Mouse (Mus musculus) thymus, adult 2 months (tissue): ENCODE results near the gene Tmem178b. TPM values are rescaled to one million over a fixed set of nuclear protein-coding genes. Genes with fewer than 3 reads are reported as not detected.

Experiments used
- DNase-seq: peaks from one replicate; pipeline ENCODE4 v3.0.0; 2021
- H3K27ac ChIP-seq: fragments of 200-500 bp; 2 replicates; pipeline ENCODE4 v1.5.1; 2012; ENCODE audit warnings: low read length, control low read depth; ENCODE audit not compliant: control insufficient read depth, insufficient read depth
- H3K27me3 ChIP-seq: fragments of 200-500 bp; 2 replicates; pipeline ENCODE4 v1.6.1; 2012; ENCODE audit warnings: mild to moderate bottlenecking, low read length, moderate library complexity, mixed read lengths; ENCODE audit not compliant: control insufficient read depth, insufficient read depth
- H3K36me3 ChIP-seq: fragments of 200-500 bp; 2 replicates; pipeline ENCODE4 v1.6.1; 2012; ENCODE audit warnings: mild to moderate bottlenecking, low read length, moderate library complexity; ENCODE audit not compliant: control insufficient read depth, insufficient read depth
- H3K4me1 ChIP-seq: fragments of 200-500 bp; replicated peaks from 2 replicates; pipeline ENCODE4 v1.6.1; 2012; ENCODE audit warnings: low read length; ENCODE audit not compliant: control insufficient read depth, insufficient read depth
- H3K4me3 ChIP-seq: fragments of 200-500 bp; 2 replicates; pipeline ENCODE4 v1.5.1; 2012; ENCODE audit warnings: mild to moderate bottlenecking, low read length, control low read depth, moderate library complexity; ENCODE audit not compliant: control insufficient read depth, insufficient read depth
- CTCF ChIP-seq: fragments of 200-500 bp; IDR thresholded peaks from 2 replicates; pipeline ENCODE4 v1.5.1; 2012; ENCODE audit warnings: mild to moderate bottlenecking, control low read depth, low read length, moderate library complexity, borderline replicate concordance; ENCODE audit not compliant: control insufficient read depth, poor library complexity, insufficient read depth; ENCODE audit errors: extremely low read depth
- POLR2A ChIP-seq: fragments of 200-500 bp; IDR thresholded peaks from 2 replicates; pipeline ENCODE4 v1.6.1; 2012; ENCODE audit warnings: mild to moderate bottlenecking, low read length, control low read depth, moderate library complexity; ENCODE audit not compliant: control insufficient read depth, poor library complexity, insufficient read depth; ENCODE audit errors: extremely low read depth
- WGBS: fragments of 180-500 bp; shearing (Covaris S2); methylation state at CpG from one replicate; pipeline ENCODE4 v1.1.7; 2018; 5-methylcytosine and 5-hydroxymethylcytosine counted together
- polyA plus RNA-seq: library from polyadenylated mRNA; depleted of rRNA; stranded (reverse); fragments of >200 nt; gene quantifications from 2 replicates; pipeline ENCODE4 v1.2.3, GENCODE M21; 2012

The Tmem178b gene
- polyA plus RNA-seq, 1 experiment, result 0.13 TPM

GRCm38 (mm10) chr6:40009718-40010117 lies 136.6 kb downstream of the Tmem178b start:
- H3K27me3 ChIP-seq, result no peaks in the 10 kb centered on the region
- H3K4me3 ChIP-seq, result no peak overlapping the region
- no peak for TF ChIP-seq POLR2A
- TF ChIP-seq CTCF, result no peak
- H3K36me3 ChIP-seq, result no peaks in the 10 kb centered on the region
- no peaks in the 10 kb centered on the region for H3K4me1 ChIP-seq
- DNase-seq, result no peak
- 87% methylated on average over 3 of the region's 3 CpGs for WGBS
- no peak overlapping the region for H3K27ac ChIP-seq

DNA sequence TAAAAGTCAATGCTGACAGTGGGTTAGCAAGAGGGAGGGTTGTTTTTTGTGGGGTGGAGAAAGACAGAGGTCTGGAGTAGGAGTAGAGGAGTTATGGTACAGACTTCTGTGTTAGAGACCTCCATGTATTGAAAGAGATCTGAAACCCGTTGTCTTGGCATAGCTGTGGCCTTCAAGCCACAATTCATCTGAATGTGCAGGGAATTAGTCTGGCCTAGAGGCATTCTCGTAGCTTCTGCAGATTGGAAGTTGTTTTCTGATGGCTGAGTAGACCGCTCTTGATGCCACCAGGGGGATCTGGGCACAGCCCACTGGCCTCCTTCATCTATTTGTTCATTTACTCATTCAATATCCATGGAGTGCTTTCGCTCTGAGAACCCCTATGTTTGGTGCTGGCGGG lies 138.0 kb downstream of the Tmem178b start:
- Histone ChIP-seq H3K36me3 (no peaks in the 10 kb centered on the region), H3K27me3 (no peaks in the 10 kb centered on the region), H3K4me1 (no peaks in the 10 kb centered on the region), H3K4me3 (no peak overlapping the region), H3K27ac (no peak overlapping the region)
- WGBS, result 94% methylated on average over 5 of the region's 5 CpGs
- DNase-seq, result no peak
- no peak for TF ChIP-seq POLR2A
- no peak for TF ChIP-seq CTCF

DNA sequence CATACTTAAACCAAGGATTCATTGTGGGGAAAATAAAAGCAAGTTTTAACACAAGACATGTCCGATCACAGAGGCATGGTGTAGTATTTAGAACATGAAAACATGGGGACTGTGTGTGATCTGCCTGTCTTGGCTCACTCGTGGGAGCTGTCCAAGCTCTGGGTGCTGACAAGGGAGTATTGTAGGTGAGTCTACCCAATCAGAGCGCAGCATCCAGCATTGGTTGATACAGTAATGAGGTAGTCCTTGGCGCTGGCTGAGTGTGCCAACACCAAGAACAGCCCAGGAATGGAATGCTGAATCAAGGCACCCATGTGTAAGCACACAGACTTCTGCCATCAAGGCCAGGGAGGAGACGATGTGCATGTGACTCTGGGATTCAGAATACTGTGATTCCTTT lies 138.5 kb downstream of the Tmem178b start:
- 73% methylated on average over 5 of the region's 5 CpGs for WGBS
- Histone ChIP-seq H3K27ac (no peak overlapping the region), H3K4me1 (no peaks in the 10 kb centered on the region), H3K36me3 (no peaks in the 10 kb centered on the region), H3K27me3 (no peaks in the 10 kb centered on the region), H3K4me3 (no peak overlapping the region)
- no peak for TF ChIP-seq POLR2A
- TF ChIP-seq CTCF, result no peak
- DNase-seq, result no peak

DNA sequence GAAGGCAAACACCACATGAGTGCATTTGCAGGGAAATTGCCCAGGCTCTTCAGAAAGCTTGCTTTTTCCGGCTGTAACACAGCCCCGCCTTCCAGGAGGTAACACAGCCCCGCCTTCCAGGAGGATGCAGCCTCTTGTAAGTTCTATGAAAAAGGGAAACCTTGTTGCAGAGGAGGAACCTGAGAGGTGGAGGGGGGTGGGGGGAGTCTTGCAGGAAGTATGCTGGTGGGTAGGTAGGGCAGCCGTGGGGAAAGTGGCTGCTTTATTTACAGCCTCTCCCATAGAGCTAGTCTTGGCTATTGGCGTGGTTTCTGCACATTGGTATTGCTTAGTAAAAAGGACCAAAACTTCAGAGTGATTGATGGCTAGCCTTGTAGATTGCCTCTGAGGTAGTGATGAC lies 140.3 kb downstream of the Tmem178b start:
- Histone ChIP-seq H3K4me1 (no peaks in the 10 kb centered on the region), H3K36me3 (no peaks in the 10 kb centered on the region), H3K27me3 (no peaks in the 10 kb centered on the region), H3K4me3 (no peak overlapping the region), H3K27ac (no peak overlapping the region)
- 11% methylated on average over 5 of the region's 5 CpGs for WGBS
- DNase-seq, result no peak
- TF ChIP-seq POLR2A, result no peak
- no peak for TF ChIP-seq CTCF

DNA sequence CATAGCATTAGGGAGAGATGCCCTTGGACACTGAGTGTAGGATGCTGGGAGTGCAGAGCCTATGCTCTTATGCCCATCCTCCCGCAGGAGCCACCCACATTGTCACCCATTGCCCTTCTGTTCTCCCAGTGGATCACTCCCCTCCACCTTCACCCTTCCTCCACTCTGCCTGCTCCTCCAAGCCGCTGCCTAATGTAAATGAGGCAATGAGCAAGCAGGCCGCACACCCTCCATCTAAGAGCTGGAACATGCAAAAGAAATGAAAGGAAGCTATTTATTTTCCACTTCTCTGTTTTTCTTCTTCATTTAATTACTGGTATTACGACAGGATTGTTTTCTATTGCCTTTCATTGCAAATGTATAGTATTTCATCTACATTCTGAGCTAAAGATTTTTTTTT lies 142.1 kb downstream of the Tmem178b start:
- TF ChIP-seq POLR2A (no peak), CTCF (no peak)
- WGBS, result 92% methylated on average over 4 of the region's 4 CpGs
- H3K4me1 ChIP-seq, result no peaks in the 10 kb centered on the region

DNA sequence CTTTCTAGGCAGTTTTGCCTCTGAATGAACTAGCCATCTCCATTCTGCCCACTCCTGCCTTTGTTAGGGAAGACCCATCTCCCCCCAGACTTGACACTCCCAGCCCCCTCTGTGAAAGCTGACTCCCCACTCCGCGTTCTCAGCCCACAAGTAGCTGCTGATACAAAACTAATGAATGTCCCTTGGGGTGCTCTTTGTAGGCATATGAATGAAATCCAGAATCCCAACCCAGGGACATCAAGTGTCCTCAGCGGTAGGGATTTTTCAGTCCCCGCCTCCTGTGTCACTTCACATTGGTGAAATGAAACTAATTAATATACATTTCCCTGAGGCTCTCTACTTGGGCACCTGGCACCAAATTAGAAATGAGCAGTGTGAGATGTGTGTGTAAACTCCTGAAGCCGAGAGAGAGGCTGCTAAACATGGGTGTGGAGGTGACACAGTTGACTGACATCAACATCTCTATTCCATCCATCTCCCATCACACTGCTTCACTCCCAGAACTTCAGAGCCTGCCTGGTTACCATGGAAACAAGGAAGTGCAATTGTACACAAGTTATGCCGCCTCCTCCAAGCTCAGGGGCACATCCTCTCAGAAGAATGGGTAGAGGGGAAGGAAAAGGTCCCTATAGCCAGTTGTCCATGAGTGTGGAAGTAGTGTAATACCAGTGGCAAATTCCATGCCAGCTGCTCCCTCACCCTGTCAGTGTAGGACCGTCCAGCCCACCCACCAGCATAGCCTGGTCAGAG lies 142.8 kb downstream of the Tmem178b start:
- Histone ChIP-seq H3K4me3 (no peak overlapping the region), H3K4me1 (no peaks in the 10 kb centered on the region), H3K27ac (no peak overlapping the region), H3K36me3 (no peaks in the 10 kb centered on the region), H3K27me3 (no peaks in the 10 kb centered on the region)
- no peak for DNase-seq
- no peak for TF ChIP-seq POLR2A
- no peak for TF ChIP-seq CTCF
- WGBS, result 91% methylated on average over 7 of the region's 7 CpGs

More for the DNA sequence above, 142.1 kb downstream of the Tmem178b start:
- H3K27me3 ChIP-seq, result no peaks in the 10 kb centered on the region
- no peak overlapping the region for H3K27ac ChIP-seq
- no peaks in the 10 kb centered on the region for H3K36me3 ChIP-seq
- H3K4me3 ChIP-seq, result no peak overlapping the region
- no peak for DNase-seq

DNA sequence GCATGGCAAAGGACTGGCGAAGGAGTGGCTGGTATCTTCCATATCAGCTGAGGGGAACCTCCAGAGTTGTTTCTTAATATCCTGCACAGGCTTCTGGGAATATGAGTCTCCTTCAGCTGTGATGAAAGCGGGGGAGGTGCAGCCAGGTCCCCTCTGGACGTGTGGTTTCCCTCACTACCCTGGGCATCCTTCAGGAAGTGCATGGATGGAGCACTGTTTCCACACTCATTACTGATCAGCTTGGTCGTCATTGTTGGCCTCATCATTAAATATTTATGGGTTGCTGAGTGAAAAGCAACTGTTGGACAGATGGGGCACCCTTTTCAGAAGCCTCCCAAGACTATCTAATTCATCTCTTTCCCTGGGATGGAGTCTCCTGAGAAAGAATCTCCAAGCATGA lies 146.3 kb downstream of the Tmem178b start:
- H3K4me1 ChIP-seq, result no peaks in the 10 kb centered on the region
- no peaks in the 10 kb centered on the region for H3K27me3 ChIP-seq
- H3K4me3 ChIP-seq, result no peak overlapping the region
- TF ChIP-seq CTCF, result no peak
- no peak for TF ChIP-seq POLR2A
- H3K36me3 ChIP-seq, result no peaks in the 10 kb centered on the region
- DNase-seq, result no peak
- H3K27ac ChIP-seq, result no peak overlapping the region
- WGBS, result 57% methylated on average over 4 of the region's 4 CpGs
